Mouse (Mus musculus) adrenal gland, adult 10 weeks (tissue): ENCODE results near the gene A630010A05Rik. TPM values are rescaled to one million over a fixed set of nuclear protein-coding genes. Genes with fewer than 3 reads are reported as not detected.

ENCODE experiments used
- polyA plus RNA-seq: library from polyadenylated mRNA; stranded (reverse); fragments of 350-450 nt; fragmentation: Illumina TruSeq; extraction: RNeasy Lipid Tissue Mini Kit (QIAGEN cat#74804); gene quantifications from one replicate; pipeline ENCODE4 v1.2.3, GENCODE M21; 2014; ENCODE audit warnings: low read depth, low replicate concordance

A630010A05Rik gene
- polyA plus RNA-seq = not detected

DNA sequence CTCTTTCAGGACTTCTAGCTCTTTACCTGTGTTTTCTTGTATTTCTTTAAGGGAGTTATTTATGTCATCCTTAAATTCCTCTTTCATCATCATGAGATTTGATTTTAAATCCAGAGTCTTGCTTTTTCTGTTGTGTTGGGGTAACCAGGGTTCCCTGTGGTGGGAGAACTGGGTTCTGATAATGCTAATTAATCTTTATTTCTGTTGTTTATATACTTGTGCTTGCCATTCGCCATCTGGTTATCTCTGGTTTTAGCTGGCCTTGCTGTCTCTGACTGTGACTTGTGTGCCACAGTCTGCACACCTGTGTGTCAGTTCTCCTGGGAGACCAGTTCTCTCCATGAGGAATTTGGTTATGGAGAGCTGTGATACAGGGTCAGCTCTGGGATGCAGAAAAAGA lies at the start of gene A630010A05Rik:
A630010A05Rik (plus strand) TSS at position 301 of the 400 bp plus-strand sequence.

Other genes starting within 250 kb of the A630010A05Rik start
- gene Fopnl, start 244.9 kb upstream of the A630010A05Rik start, polyA plus RNA-seq = 128 TPM
- gene Abcc1, start 200.8 kb upstream of the A630010A05Rik start, polyA plus RNA-seq = 8.3 TPM